Comparison of ENCODE assay signal across 12 mouse cellular contexts in genomic region chr13:81785766-81786480, GRCm38 (mm10). TPM values are rescaled to one million over a fixed set of nuclear protein-coding genes. Genes with fewer than 3 reads are reported as not detected.
A peak's percentile ranks its signal among the peaks of the same experiment; 100 is the strongest.
DNase-seq lines count a peak whose midpoint lies in the region; ATAC-seq and TF ChIP-seq lines count a peak whose summit lies in the region.
"Had no signal": no experiment of that assay in that cellular context is flagged by ENCODE, and none has a peak within 500 bp of the region (broad histone marks: within the 10 kb centered on the region; RNA-seq: fewer than 3 reads in every experiment).

No protein-coding gene starts in this region.

- no peak overlapping the region for H3K27ac ChIP-seq in liver, embryonic 15.5 days (replicated peaks)
- H3K27ac ChIP-seq in liver, postnatal 0 days (ENCODE audit: low read depth), result no peak overlapping the region
- peak overlapping the region; percentile 74 for H3K27ac ChIP-seq in forebrain, embryonic 10.5 days
- no peak overlapping the region for H3K27ac ChIP-seq in neural tube, embryonic 13.5 days (replicated peaks)
- H3K27ac ChIP-seq in liver, embryonic 11.5 days (ENCODE audit: low read depth, low read length), result no peak overlapping the region
- H3K27ac ChIP-seq: limb, embryonic 13.5 days; macrophage had no signal

- ATAC-seq in cerebellum, adult (ENCODE audit: insufficient number of reproducible peaks, low FRiP score, low TSS enrichment), result no peak
- ATAC-seq in liver, embryonic 15.5 days (ENCODE audit: insufficient read depth), result no peak
- ATAC-seq in liver, postnatal 0 days, result no peak
- ATAC-seq in neural tube, embryonic 13.5 days (ENCODE audit: low read depth), result no peak
- ATAC-seq in liver, embryonic 11.5 days (replicated peaks; ENCODE audit: low FRiP score), result no peak

- H3K9me3 ChIP-seq in liver, embryonic 15.5 days (replicated peaks), result no peaks in the 10 kb centered on the region
- H3K9me3 ChIP-seq in liver, postnatal 0 days (ENCODE audit: low read length), result no peaks in the 10 kb centered on the region
- no peaks in the 10 kb centered on the region for H3K9me3 ChIP-seq in forebrain, embryonic 10.5 days
- H3K9me3 ChIP-seq in neural tube, embryonic 13.5 days, result no peaks in the 10 kb centered on the region
- no peaks in the 10 kb centered on the region for H3K9me3 ChIP-seq in liver, embryonic 11.5 days (ENCODE audit: control insufficient read depth, low read length)
- H3K9me3 ChIP-seq: limb, embryonic 13.5 days had no signal

- no peak overlapping the region for H3K4me2 ChIP-seq in liver, embryonic 15.5 days
- no peak overlapping the region for H3K4me2 ChIP-seq in liver, postnatal 0 days (ENCODE audit: low read depth, low read length)
- peak overlapping the region; percentile 39; the same call in 1 of the 2 replicates for H3K4me2 ChIP-seq in neural tube, embryonic 13.5 days
- no peak overlapping the region for H3K4me2 ChIP-seq in liver, embryonic 11.5 days

- 80% methylated on average over 11 of the region's 11 CpGs for WGBS in liver, embryonic 15.5 days (ENCODE audit: insufficient replicate concordance)
- WGBS in liver, postnatal 0 days (ENCODE audit: insufficient replicate concordance), result 83% methylated on average over 11 of the region's 11 CpGs
- WGBS in forebrain, embryonic 10.5 days, result 60% methylated on average over 11 of the region's 11 CpGs
- 71% methylated on average over 11 of the region's 11 CpGs for WGBS in neural tube, embryonic 13.5 days
- WGBS in liver, embryonic 11.5 days, result 84% methylated on average over 11 of the region's 11 CpGs

- no peak for TF ChIP-seq CTCF in liver, postnatal 0 days (IDR thresholded peaks at IDR 0.05; ENCODE audit: low read depth)

- H3K27me3 ChIP-seq in liver, embryonic 15.5 days, result no peaks in the 10 kb centered on the region
- no peaks in the 10 kb centered on the region for H3K27me3 ChIP-seq in liver, postnatal 0 days (ENCODE audit: insufficient read depth, low read length)
- H3K27me3 ChIP-seq in forebrain, embryonic 10.5 days (ENCODE audit: poor library complexity, severe bottlenecking), result no peaks in the 10 kb centered on the region
- H3K27me3 ChIP-seq in neural tube, embryonic 13.5 days, result no peaks in the 10 kb centered on the region
- no peaks in the 10 kb centered on the region for H3K27me3 ChIP-seq in liver, embryonic 11.5 days (replicated peaks; ENCODE audit: control insufficient read depth, insufficient read depth, low read length)
- H3K27me3 ChIP-seq: limb, embryonic 13.5 days had no signal

- peak overlapping the region; percentile 4; the same call in 1 of the 2 replicates for H3K9ac ChIP-seq in liver, embryonic 15.5 days
- no peak overlapping the region for H3K9ac ChIP-seq in liver, postnatal 0 days (replicated peaks)
- peak overlapping the region; percentile 53 for H3K9ac ChIP-seq in neural tube, embryonic 13.5 days
- H3K9ac ChIP-seq in liver, embryonic 11.5 days (ENCODE audit: low read depth, low read length), result no peak overlapping the region
- H3K9ac ChIP-seq: limb, embryonic 13.5 days had no signal

- H3K4me3 ChIP-seq in liver, embryonic 15.5 days (replicated peaks), result no peak overlapping the region
- H3K4me3 ChIP-seq in liver, postnatal 0 days (ENCODE audit: low read depth, low read length), result no peak overlapping the region
- peak overlapping the region; percentile 29; the same call in 1 of the 2 replicates for H3K4me3 ChIP-seq in forebrain, embryonic 10.5 days
- H3K4me3 ChIP-seq in neural tube, embryonic 13.5 days, result no peak overlapping the region
- no peak overlapping the region for H3K4me3 ChIP-seq in liver, embryonic 11.5 days (ENCODE audit: low read depth, low read length)
- H3K4me3 ChIP-seq: limb, embryonic 13.5 days had no signal

- peaks cover 21% of the 10 kb centered on the region for H3K4me1 ChIP-seq in liver, embryonic 15.5 days (replicated peaks)
- peaks cover 9% of the 10 kb centered on the region for H3K4me1 ChIP-seq in liver, postnatal 0 days (ENCODE audit: insufficient read depth)
- peaks cover 31% of the 10 kb centered on the region for H3K4me1 ChIP-seq in forebrain, embryonic 10.5 days
- H3K4me1 ChIP-seq in neural tube, embryonic 13.5 days (replicated peaks), result peaks cover 20% of the 10 kb centered on the region
- H3K4me1 ChIP-seq in liver, embryonic 11.5 days (replicated peaks; ENCODE audit: control insufficient read depth, insufficient read depth, low read length), result peaks cover 3% of the 10 kb centered on the region; the same call in 1 of the 2 replicates

- no peak for TF ChIP-seq EP300 in liver, postnatal 0 days (IDR thresholded peaks at IDR 0.05; ENCODE audit: low read depth)

- peaks cover 37% of the 10 kb centered on the region for H3K36me3 ChIP-seq in liver, embryonic 15.5 days (replicated peaks)
- H3K36me3 ChIP-seq in liver, postnatal 0 days (replicated peaks; ENCODE audit: insufficient read depth, low read length), result peaks cover 25% of the 10 kb centered on the region
- H3K36me3 ChIP-seq in forebrain, embryonic 10.5 days (replicated peaks), result peaks cover 39% of the 10 kb centered on the region
- peaks cover 27% of the 10 kb centered on the region for H3K36me3 ChIP-seq in neural tube, embryonic 13.5 days
- H3K36me3 ChIP-seq in liver, embryonic 11.5 days (ENCODE audit: control insufficient read depth, insufficient read depth, low read length), result peaks cover 3% of the 10 kb centered on the region; the same call in 1 of the 2 replicates

- DNase-seq in cerebellum, adult 11 months, result peak; percentile 21
- DNase-seq in liver, postnatal 0 days, result no peak
- DNase-seq in forebrain, embryonic 10.5 days (ENCODE audit: extremely low spot score, low spot score), result no peak
- DNase-seq in spleen, adult 12 weeks (ENCODE audit: low spot score), result no peak
- no peak for DNase-seq in liver, embryonic 11.5 days (ENCODE audit: low spot score)
- DNase-seq: heart, adult 11 months; kidney, postnatal 14 days had no signal

RNA-seq across cellular contexts. Expression of gene Cetn3, which starts 3.0 kb away (rescaled TPM):
- polyA plus RNA-seq in liver, embryonic 15.5 days (2015; fragmentation: Nextera tagmentation; extraction: Ambion mirVana), result 68.7 and 88.5 TPM in 2 replicates
- 86.1 and 101 TPM in 2 replicates for polyA plus RNA-seq in liver, postnatal 0 days (2015; fragmentation: Nextera tagmentation; extraction: Ambion mirVana)
- polyA plus RNA-seq in forebrain, embryonic 10.5 days (2016; fragmentation: Nextera tagmentation; extraction: Ambion mirVana), result 237 and 275 TPM in 2 replicates
- 231 and 259 TPM in 2 replicates for polyA plus RNA-seq in neural tube, embryonic 13.5 days (2015; fragmentation: Nextera tagmentation; extraction: Ambion mirVana)
- 247 and 270 TPM in 2 replicates for polyA plus RNA-seq in liver, embryonic 11.5 days (2014; fragmentation: Nextera tagmentation; extraction: Ambion mirVana)

Comparison
In these comparisons a context has a peak if more than half of its experiments do, and no peak if none do; other contexts are left out.
1. H3K9ac ChIP-seq: peak in liver, embryonic 15.5 days (single experiment) and neural tube, embryonic 13.5 days (single experiment); none in liver, postnatal 0 days (single experiment) and liver, embryonic 11.5 days (single experiment).